Mouse (Mus musculus) cerebellum, postnatal 25 days (tissue): Measurements from ENCODE around the gene Snx18.

Experiments
- DNase-seq, 2 experiments: peaks; one replicate each; pipeline ENCODE4 v3.0.0; 2021; ENCODE audit warnings: mixed read lengths in 2 of 2

The Snx18 gene

GRCm38 (mm10) chr13:113559646-113560045 is 58.7 kb downstream of the Snx18 start:
- DNase-seq: no peak

GRCm38 (mm10) chr13:113556538-113556937 is 61.8 kb downstream of the Snx18 start:
- DNase-seq: no peak

- no peak for DNase-seq
Measured at GRCm38 (mm10) chr13:113555226-113555625, 63.1 kb downstream of the Snx18 start.

- no peak for DNase-seq
Measured at GRCm38 (mm10) chr13:113553603-113554230, 64.6 kb downstream of the Snx18 start.

GRCm38 (mm10) chr13:113552341-113552740 is 66.0 kb downstream of the Snx18 start:
- DNase-seq: no peak

GRCm38 (mm10) chr13:113550866-113551565 is 67.3 kb downstream of the Snx18 start:
- no peak for DNase-seq

GRCm38 (mm10) chr13:113549021-113549420 is 69.3 kb downstream of the Snx18 start:
- DNase-seq: no peak

GRCm38 (mm10) chr13:113547807-113548426 is 70.4 kb downstream of the Snx18 start:
- no peak for DNase-seq

- peak; percentile 64 to 76 for DNase-seq
Measured at GRCm38 (mm10) chr13:113542374-113542773, 76.0 kb downstream of the Snx18 start.
